Mouse (Mus musculus): Measurements from ENCODE around the gene Zc3h10.

Gene Zc3h10

GRCm38 (mm10) chr10:128547361-128548032 lies at the start of gene Zc3h10:
Gene Zc3h10, minus strand, starts transcription at chr10:128547774.
- DNase-seq (ENCODE audit: low read depth, low spot score) = peak; percentile 100

GRCm38 (mm10) chr10:128592797-128593196 lies 45.2 kb upstream of the Zc3h10 start:
- DNase-seq (ENCODE audit: low read depth, low spot score) = no peak

DNA sequence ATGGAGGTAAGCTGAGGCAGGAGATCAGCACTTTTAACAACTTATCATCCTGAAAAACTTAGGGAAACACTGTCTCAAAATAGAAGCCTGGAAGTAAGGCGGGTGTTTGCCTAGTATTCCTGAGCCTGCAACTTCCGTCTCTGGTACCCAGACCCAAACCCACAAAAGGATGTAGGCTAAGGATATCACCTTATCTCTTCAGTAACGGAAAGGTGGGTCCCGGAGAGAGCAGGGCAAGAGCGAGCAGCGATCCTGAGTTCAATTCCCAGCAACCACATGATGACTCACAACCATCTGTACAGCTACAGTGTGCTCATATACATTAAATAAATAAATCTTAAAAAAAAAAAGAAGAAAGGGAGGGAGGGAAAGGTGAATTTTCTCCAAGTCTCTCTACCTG lies 43.9 kb upstream of the Zc3h10 start:
- DNase-seq (ENCODE audit: low read depth, low spot score) = no peak

- peak; percentile 56 for DNase-seq (ENCODE audit: low read depth, low spot score)
Measured at GRCm38 (mm10) chr10:128590193-128590690, 42.7 kb upstream of the Zc3h10 start.

DNA sequence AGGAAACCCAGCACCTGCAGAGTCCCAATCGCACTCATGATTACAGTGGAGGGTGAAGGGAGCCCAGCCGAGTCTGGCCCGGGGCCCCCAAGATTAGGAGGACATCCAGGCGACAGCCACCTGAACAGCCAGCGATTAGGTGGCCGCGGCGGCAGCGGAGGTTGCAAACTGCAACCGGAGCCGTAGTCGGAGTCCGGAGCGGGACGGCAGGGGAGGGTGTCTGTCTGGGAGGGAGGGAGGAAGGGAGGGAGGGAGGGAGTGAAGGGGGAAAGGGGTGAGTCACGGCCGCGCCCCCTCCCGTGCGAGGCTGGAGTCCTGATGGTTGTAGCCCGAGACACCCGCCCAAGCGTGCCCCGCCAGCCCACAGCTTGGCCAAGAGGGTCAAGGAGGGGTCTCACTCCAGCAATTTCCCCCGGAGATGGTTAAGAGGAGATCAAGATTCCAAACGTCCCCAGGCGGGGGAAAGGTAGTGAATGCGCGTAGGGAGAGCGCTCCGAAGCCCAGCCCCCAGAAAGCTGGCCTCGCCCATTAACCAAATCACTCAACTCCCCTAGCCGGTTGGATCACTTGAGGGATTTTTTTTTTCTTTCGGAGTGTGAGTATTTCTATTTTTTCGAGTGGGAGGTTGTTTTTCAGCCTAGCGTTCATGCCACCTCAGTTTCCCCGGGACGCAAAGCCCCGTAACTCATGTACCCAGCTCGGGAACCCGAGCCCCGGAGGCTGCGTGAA lies 42.1 kb upstream of the Zc3h10 start, which contains the start of gene Erbb3:
TSS of gene Erbb3 (minus strand) at position 189 of the 729 bp plus-strand sequence.
- DNase-seq (ENCODE audit: low read depth, low spot score) = peak; percentile 63

DNA sequence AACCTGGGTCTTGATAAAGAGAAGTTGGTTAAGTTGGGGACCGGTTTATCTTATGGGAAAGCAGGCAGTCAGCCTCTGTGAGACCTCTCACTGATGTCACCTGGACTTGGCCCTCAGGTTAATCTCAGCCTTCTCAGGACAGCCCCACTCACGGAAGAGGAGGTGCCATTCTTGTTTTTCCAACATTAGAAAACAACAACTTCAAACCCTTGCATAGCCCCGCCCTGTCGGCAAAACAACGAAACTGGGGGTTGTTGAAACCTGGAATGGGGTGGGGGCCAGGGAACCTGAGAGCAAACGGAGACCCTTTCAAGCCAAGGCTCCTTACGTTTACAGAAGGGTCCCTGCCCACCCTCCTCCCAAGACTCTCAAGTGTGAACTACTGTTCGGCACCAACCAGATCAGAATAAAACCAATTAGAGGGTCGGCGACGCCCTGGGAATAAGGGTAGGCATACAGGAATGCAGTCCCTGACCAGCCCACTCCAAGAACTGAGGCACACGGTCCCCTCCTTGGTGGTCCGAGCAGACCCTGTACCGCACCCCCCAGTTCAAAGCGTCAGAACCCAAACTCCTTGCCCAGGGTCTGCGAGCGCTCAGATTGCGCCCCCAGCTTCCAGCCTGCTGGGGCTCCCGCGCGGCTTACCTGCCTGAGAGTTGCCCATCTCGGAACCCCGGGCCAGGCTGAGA lies 41.3 kb upstream of the Zc3h10 start:
- no peak for DNase-seq (ENCODE audit: low read depth, low spot score)

GRCm38 (mm10) chr10:128588136-128588535 lies 40.6 kb upstream of the Zc3h10 start:
- no peak for DNase-seq (ENCODE audit: low read depth, low spot score)

GRCm38 (mm10) chr10:128587697-128588096 lies 40.1 kb upstream of the Zc3h10 start:
- no peak for DNase-seq (ENCODE audit: low read depth, low spot score)

- no peak for DNase-seq (ENCODE audit: low read depth, low spot score)
Measured at GRCm38 (mm10) chr10:128587120-128587519, 39.5 kb upstream of the Zc3h10 start.

DNA sequence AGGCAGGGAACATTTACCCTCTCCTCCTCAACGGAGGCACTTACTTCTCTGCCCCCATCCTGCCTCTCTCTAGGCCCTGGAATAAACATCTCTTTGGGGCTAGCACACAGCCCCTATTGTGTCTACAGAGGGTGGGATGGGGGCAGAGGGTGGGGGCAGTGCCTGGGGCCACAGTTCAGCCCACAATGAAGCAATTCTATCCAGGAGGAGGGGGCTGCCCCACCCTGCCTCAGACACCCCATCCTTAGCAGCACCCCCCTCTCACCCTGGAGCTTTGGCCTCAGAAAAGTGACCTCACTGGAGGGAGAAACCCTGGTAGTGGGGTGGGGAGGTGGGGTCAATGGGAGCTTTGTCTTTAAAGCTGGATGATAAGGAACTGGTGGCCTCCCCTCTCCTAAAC lies 39.0 kb upstream of the Zc3h10 start:
- DNase-seq (ENCODE audit: low read depth, low spot score) = no peak

- DNase-seq (ENCODE audit: low read depth, low spot score) = no peak
Measured at GRCm38 (mm10) chr10:128584386-128584785, 36.8 kb upstream of the Zc3h10 start.

DNA sequence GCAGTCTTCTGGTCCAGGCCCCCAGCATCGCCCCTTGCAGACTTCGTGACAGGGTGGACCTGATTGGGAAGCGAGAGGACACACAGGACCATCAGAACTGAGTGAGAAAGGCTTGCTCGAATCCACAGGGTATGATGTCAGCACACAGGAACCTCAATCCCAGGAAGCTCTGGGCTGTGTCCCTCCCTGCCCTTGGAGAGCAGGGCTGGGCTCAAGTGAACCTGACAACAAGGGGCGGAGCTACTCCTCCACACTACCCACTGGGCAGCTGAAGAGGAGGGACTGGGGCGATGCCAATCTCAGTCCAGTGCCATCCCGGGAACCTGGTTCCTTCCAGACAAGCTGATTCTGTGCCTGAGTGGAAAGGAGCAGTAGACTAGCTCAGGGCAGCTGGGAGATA lies 36.1 kb upstream of the Zc3h10 start:
- no peak for DNase-seq (ENCODE audit: low read depth, low spot score)

- DNase-seq (ENCODE audit: low read depth, low spot score) = no peak
Measured at GRCm38 (mm10) chr10:128579731-128580130, 32.2 kb upstream of the Zc3h10 start.

GRCm38 (mm10) chr10:128579298-128579697 lies 31.7 kb upstream of the Zc3h10 start:
- DNase-seq (ENCODE audit: low read depth, low spot score) = no peak

DNA sequence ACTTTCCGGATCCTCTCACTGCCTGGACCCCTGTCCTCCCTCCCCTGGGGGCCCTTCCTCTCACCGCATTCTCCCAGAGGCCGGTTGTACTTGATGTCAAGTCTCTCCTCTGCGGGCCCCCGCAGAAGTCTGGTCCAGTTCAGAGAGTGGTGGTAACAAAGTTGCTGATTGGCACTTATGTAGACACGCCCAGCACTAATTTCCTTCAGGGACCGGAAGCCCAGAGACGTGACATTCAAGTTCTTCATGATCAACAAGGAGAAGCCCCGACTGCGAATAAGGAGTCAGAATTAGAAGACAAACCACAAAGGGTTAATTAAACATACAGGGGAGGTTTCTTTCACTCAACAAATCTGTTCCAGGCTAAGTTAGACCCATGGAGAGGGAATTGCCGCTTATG lies 30.8 kb upstream of the Zc3h10 start:
- peak; percentile 38 for DNase-seq (ENCODE audit: low read depth, low spot score)

- no peak for DNase-seq (ENCODE audit: low read depth, low spot score)
Measured at GRCm38 (mm10) chr10:128575063-128575462, 27.5 kb upstream of the Zc3h10 start.

DNA sequence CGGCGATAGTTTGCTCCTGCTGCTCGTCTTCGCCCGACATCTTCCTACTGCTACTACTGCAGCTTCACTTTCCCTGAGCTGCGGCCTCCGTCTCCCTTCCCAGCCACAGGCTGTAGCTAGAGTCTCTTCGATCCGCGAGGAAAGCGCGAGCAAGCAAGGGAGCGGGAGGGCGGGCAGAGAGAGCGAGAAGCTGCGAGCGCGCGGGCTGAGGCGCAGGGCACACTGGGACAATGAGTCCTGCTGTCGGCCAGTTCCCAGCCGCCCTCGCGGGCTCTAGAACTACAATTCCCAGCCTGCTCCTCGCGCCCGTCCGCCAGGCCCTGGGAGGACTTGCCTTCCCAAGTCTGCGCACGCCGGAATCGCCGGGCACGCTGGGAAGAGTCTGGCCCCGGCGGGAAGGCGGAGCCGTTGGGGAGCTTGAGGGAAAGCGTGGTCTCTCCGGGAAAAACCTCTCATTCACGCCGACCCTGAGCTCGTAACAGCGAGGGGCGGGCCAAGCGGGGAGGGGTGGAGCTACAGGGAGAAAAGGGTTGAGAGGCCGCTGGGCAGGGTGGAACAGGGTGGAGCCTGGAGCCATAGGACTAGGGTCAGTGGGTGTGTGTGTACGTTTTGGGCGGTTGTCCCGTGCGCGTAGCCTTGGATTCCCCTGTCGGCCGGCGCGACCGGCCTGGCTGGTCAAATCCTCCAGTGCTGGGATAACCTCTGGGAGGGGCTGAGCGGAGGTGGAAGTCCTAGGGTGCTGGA lies 18.4 kb upstream of the Zc3h10 start, which contains the start of gene Pa2g4:
TSS of gene Pa2g4 (minus strand) at position 200 of the 744 bp plus-strand sequence.
- peak; percentile 95 for DNase-seq (ENCODE audit: low read depth, low spot score)

GRCm38 (mm10) chr10:128565206-128565787 lies 17.7 kb upstream of the Zc3h10 start:
- DNase-seq (ENCODE audit: low read depth, low spot score) = peak; percentile 55

DNA sequence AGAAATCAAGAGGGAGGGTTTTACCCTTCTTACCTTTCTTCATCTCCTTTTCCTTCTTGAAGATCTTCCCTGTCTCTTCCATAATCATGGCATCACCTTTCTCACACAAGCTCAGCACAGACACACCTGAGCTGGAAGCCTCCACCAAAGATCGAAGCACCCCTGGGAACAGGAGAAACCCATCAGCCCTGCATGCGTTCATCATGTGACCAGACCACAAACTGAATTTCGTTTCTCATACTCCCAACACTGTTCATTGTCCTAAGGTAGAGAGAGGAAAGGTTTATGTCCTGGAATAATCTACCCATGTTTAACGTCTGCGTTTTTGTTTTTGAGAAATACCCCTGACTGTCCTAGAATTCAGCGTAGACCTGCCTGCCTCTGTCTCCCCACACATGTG lies 16.0 kb upstream of the Zc3h10 start:
- DNase-seq (ENCODE audit: low read depth, low spot score) = no peak

- DNase-seq (ENCODE audit: low read depth, low spot score) = no peak
Measured at GRCm38 (mm10) chr10:128556963-128557362, 9.4 kb upstream of the Zc3h10 start.

DNA sequence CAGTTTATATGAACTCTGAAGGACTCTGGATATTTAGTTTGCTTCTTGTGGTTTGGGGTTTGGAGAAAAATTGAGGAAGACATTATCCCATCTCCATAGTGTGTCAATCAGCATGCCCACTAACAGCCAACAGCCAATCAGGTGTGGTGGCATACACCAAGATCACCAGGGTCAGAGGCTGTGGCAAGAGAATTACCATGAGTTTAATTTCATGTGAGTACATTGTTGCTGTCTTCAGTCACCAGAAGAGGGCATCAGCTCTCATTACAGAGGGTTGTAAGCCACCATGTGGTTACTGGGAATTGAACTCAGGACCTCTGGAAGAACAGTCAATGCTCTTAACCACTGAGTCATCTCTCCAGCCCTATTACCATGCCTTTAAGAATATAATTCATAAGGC lies 8.7 kb upstream of the Zc3h10 start:
- DNase-seq (ENCODE audit: low read depth, low spot score) = peak; percentile 23
